Mouse (Mus musculus) urinary bladder, postnatal 25 days (tissue): ENCODE data around the gene Pecam1.
"Not testable (repeated sequence)": the region's sequence is repeated elsewhere in the genome, so short reads cannot be mapped to it uniquely, and the experiment has no call there.

Experiments used
- DNase-seq: peaks from one replicate; pipeline ENCODE4 v3.0.0; 2022; ENCODE audit warnings: low spot score

Pecam1 gene

GRCm38 (mm10) chr11:106729656-106730055 is 20.8 kb downstream of the Pecam1 start:
- no peak for DNase-seq

GRCm38 (mm10) chr11:106728402-106729366 is 21.7 kb downstream of the Pecam1 start:
- DNase-seq = no peak

DNA sequence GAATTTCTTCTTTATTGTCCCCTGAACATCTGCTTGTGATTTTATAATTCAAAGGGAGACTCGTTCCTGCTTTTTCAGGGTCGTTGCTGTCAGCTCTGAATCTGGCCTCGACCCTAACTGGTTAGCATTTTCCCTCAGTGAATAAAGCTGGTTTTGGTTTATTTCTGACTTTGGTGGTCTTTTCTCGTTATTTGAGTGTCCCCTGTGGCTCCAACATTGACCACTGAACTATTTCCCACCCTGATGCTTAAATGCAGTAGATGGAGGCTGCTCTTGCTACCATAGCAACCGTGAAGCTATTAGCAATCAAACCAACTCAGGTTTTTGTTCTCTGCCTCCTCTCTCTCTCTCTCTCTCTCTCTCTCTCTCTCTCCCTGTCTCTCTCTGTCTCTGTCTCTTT is 22.5 kb downstream of the Pecam1 start:
- no peak for DNase-seq

- not testable (repeated sequence) for DNase-seq
Observed at GRCm38 (mm10) chr11:106724916-106725235, 25.6 kb downstream of the Pecam1 start.

DNA sequence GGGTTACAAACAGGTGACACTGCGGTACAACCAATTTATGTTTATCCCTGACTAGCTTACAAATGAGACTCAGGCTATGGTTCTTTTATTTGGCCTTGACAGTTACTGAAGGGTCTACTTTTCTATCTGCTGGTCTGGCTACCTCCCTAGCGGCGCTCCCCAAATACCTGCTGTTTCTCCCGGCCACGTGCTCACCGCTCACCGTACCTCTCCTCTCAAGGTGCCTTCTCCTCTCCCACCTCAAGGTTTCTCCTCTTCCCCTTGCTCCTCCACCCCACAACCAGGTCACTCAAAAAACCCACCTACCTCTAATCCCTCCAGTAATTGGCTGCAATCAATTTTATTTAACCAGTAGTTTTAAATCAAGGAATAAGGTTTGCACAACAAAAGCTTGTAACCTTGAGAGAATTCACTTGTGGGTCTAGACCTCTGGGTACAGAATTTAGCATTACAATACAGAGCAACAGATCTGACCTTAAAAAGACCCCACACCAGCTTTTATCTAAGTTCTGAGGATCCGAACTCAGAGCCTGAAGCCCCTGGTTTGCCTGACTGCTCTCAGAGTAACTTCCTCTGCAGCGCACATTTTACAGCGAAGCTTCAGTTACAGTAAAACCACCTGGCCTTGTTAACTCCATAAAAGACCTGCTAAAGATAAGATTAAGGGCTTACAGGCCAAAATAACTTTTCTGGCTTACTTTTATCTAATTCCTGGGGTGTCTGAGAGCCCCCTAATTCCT is 26.1 kb downstream of the Pecam1 start:
- DNase-seq = no peak

DNA sequence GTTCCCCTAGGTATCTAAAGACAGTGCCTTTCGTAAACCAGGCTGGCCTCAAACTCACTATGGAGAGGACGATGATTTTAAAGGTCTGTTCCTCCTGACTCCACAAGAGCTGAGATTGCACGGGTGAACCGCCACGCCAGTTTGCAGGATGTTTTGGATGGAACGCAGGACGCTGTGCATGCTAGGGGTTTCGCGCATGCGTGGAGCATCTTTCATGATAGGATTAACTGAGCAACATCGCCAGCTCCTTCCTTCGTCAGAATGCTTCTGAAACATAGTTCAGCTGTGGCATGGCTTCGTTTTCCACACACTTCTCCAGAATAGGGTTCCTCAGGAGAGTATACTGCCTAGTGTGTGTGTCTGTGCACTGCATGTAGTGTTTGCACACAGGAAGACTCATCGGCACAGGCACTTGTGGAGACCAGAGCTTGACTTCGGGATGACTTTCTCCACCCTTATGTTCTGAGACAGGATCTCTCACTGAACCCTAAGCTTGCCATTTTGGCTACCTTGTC is 26.8 kb downstream of the Pecam1 start:
- DNase-seq = no peak

DNA sequence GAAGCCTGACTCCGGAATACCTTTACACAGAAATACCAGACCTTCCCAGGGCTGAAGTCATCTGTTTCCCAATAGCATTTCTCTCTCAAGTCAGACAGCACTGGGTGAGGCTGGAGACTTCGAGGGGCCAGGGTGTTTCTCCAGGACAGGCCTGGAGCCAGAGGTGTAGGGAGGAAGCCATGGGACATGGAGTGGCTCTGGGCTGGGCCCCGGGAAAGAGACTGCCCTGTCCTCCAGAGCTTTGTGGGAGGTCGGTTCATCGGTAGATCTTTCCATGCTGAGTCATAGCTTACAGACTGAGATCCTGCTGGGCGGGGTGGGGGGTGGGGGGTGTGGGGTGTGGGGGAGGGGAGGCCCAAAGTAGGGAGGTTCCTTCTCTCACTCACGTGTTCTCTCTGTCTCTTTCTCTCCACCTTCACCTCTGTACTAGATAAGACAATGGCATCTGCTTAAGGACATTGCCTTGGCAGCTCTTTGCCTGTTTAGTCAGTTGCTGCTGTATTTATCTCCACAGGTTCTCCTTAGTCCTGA is 27.5 kb downstream of the Pecam1 start:
- peak; percentile 38 for DNase-seq

- no peak for DNase-seq
Observed at GRCm38 (mm10) chr11:106720379-106720778, 30.0 kb downstream of the Pecam1 start.

DNA sequence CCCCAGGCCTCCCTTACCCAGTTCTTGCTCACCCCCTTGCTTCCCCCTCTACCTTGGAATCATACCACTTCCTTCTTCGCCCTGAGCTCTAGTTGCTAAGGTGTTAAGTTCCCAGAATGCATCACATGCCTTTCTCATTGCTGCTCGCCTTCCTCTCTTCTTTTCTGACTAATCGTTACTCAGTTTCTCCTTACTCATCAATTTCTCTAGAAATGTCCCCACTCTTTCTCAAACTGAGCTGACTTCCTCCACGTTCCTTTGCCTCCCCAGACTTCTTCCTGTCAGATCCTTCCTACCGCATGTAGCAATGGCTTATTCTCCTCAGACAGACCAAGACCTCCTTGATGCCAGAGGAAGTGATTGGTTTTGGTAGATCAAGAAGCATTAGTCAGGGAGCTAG is 33.9 kb downstream of the Pecam1 start:
- no peak for DNase-seq

GRCm38 (mm10) chr11:106715066-106715465 is 35.4 kb downstream of the Pecam1 start:
- no peak for DNase-seq

DNA sequence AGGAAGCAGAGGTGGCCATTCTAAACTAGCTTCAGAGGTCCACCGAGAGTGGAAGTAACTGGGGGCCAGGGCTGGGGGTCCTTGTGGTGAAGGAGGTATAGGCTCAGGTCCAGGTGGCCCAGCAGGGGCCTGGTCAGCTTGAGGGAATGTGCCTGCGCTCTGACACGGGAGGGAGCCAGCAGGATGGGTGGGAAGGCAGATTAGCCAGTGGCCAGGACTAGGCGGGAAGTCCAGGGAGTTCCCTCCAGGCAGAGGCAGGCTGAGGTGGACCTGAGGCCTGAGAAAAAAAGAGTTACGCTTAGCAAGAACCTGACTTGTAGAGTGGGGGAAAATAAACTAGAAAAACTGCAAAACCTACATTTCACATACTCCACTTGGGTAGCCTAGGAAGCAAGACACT is 39.6 kb downstream of the Pecam1 start:
- DNase-seq = no peak

DNA sequence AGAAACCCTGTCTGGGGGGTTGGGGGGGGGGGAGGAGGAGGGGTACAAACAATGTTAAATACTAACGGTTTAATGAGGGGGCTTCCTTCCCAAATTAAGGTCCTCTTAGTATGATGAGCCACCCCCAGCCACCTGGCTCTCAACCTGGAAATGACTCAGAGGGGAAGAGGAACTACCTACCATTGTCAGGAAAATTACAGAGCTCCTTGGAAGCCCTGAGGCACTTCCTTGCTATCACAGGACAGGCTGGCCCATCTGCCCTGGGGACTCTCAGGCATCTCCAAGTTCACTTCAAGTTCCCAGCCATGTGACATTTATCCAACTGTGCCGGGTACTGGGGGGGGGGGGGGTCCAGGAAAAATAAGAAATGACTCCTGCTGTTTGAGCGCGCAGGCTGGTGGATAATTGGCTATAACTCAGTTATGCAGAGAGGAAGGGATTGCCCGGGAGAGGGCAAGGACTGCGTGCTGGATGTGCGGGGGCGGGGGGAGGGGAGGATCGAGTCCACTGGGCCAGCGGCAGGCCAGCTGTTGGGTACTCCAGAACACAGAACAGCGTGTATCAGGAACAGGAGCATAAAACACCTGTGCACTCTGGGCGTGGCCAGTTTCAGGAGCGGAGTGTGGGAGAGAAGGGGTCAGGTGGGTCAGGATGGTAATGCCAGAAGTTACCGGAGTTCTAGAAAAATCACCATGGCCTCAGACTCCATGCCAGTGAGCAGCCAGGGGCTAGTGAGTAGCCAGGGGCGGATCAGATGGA is 41.0 kb downstream of the Pecam1 start:
- DNase-seq = no peak

GRCm38 (mm10) chr11:106707866-106708265 is 42.6 kb downstream of the Pecam1 start:
- DNase-seq = no peak

DNA sequence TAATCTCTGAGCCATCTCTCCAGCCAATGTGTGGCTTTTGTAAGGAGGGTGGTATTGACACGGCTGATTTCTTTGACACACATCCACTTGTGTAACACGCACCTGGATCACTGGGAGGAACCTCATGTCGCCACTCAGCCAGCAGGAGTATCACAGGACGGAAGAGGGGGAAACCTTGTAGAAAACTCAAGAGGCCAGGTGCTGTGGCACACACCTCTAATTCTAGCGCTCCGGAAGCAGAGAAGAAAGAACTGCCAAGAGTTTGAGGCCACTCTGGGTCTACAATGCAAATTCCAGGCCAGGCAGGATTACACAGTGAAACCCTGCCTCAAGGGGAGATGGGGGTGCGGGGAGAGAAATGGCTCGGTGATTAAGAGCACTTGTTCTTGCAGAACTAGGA is 43.3 kb downstream of the Pecam1 start:
- DNase-seq = no peak

DNA sequence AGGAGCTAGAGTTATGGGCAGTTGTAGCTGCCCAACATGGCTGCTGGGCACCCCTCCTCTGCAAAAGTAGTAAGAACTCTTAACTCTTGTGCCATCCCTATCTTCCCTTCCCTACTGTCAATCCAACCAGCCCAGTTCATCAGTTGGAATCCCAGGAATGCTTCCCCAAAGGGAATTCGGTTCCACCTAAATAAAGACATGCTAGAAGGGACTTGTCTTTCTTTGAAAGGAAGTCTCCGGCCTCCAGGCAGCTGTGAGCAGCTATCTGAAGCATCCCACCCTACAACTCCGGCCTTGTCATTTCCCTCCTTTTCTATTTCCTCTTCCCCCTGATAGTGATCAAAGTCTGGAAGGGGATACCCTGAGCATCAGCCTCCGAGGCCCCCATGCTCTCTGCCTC is 44.2 kb downstream of the Pecam1 start:
- DNase-seq = no peak

DNA sequence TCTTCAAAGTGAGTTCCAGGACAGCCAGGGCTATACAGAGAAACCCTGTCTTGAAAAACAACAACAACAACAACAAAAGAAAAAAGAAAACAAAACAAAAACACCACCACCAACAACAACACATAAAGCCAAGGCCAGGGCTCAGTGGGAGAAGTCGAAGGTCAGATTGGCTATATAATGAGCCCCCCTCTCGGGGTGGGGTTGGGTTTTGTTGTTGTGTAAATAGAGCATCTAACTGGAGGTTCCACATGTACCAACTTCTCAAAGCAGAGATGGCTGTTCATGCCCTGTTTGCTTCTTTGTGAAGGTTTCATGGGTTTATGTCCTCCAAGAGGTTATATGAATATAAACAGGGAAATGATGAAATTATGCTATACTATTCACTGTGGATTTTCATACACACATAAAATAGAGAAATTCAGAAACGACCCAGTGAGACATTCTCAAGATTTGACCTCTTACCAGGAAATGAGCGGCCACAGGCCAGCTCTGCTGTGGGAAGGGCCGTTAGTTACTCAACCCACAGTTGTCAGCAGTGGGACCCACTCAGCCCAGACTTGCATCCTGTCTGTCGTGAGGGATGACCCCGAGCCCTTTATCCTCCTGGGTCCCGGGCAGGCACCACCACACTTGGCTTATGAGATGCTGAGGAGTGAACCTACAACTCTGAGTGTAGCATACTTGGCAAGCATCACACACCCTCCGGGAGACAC is 45.9 kb downstream of the Pecam1 start:
- DNase-seq = no peak

DNA sequence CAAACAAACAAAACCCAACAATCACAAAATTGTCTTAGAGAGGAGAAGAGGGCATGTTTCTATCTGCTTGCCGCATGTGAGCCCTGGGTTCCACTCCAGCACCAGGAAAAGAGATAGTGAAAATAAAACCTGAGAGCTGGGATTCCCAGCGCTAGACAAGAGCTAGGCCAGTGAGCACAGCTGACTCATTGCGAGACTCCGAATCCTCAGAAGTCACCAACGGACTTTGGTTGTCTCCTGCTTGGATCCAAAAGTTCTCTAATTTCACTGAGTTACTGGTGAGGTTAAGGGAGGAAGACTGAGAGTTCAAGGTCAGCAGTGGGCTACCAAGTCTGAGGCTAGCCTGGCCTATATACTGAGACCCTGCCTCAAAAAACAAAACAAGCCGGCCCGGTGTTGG is 46.5 kb downstream of the Pecam1 start:
- DNase-seq = no peak

DNA sequence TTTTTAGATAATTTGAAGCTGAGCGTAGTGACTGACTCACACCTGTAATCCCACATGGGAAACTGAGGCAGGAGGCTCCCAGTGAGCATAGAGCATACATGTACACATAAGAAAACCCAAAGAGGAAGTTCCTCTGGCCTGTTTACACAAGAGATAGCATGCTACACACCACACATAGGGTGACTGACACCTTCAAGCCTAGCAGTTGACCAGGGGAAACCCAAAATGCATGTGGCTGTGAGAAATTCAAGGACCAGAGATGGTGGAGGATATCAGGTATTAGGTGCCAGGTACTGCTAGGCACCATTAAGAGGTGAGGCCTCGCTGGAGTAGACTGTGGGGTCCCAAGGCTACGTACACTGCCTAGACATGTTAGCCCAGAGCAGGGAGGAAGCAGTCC is 47.8 kb downstream of the Pecam1 start:
- DNase-seq = no peak

GRCm38 (mm10) chr11:106701589-106701988 is 48.8 kb downstream of the Pecam1 start:
- DNase-seq = no peak

DNA sequence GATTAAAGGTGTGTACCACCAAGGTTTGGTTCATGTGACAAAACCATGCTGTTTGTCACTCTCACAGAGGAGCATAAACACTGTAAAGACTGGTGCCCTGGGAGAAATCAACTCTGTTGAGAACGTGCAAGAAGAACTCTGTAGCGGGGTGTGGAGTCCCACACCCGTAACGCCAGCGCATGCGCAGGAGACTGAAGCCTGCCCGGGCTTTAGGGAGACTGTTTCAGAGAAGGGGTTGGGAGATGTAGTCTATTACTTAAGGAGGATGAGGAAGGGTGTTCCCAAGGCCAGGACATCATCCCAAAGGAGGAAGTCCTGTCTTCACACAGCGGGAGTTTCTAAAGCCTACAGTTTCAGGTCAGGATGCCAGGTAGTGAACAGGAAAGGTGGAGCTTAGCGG is 51.3 kb downstream of the Pecam1 start:
- DNase-seq = no peak

- no peak for DNase-seq
Observed at GRCm38 (mm10) chr11:106698289-106698688, 52.1 kb downstream of the Pecam1 start.
